ENCODE assay signal across 21 mouse cellular contexts in genomic region chr3:131718761-131719160, GRCm38 (mm10).
DNase-seq lines count a peak whose midpoint lies in the region; ATAC-seq and TF ChIP-seq lines count a peak whose summit lies in the region.
"Had no signal": no experiment of that assay in that cellular context is flagged by ENCODE, and none has a peak within 500 bp of the region (broad histone marks: within the 10 kb centered on the region; RNA-seq: fewer than 3 reads in every experiment).

No protein-coding gene starts in this region.

- WGBS in thymus, adult 2 months: 64% methylated on average over 8 of the region's 8 CpGs

- no peak overlapping the region for H3K4me3 ChIP-seq in G1E (ENCODE audit: low read depth, low read length)
- H3K4me3 ChIP-seq in thymus, adult 2 months (ENCODE audit: control insufficient read depth, insufficient read depth, low read length): no peak overlapping the region
- H3K4me3 ChIP-seq: embryonic facial prominence, embryonic 13.5 days; embryonic facial prominence, embryonic 15.5 days; forebrain, embryonic 13.5 days; forebrain, embryonic 15.5 days had no signal

- peak; percentile 8; the same call in 1 of the 2 replicates for ATAC-seq in G1E (ENCODE audit: extremely low read depth, insufficient number of reproducible peaks, low FRiP score, poor library complexity, severe bottlenecking)
- peak; percentile 37 for ATAC-seq in megakaryocyte progenitor cell, adult 5-6 weeks (replicated peaks; ENCODE audit: poor library complexity)
- ATAC-seq: CD4-positive, CD25-positive, alpha-beta regulatory T cell, adult 4 months; forebrain, embryonic 13.5 days; forebrain, embryonic 15.5 days; forebrain, postnatal 0 days had no signal

- H3K9me3 ChIP-seq in G1E (replicated peaks): peaks cover 10% of the 10 kb centered on the region
- H3K9me3 ChIP-seq: embryonic facial prominence, embryonic 13.5 days; embryonic facial prominence, embryonic 15.5 days; forebrain, embryonic 13.5 days; forebrain, embryonic 15.5 days had no signal

- no peak for DNase-seq in G1E (ENCODE audit: low spot score)
- no peak for DNase-seq in spleen, postnatal 10 days (ENCODE audit: low spot score in 2 of 2)
- no peak for DNase-seq in lung, postnatal 36 days
- no peak for DNase-seq in thymus, adult 2 months
- DNase-seq: adrenal gland, postnatal 25 days; B cell, adult 2 months; cerebellum, adult 11 months; cerebellum, adult 18-20 months; cerebellum, adult 8-10 months; cerebellum, adult 9-11 months; cerebellum, postnatal 14 days; cerebellum, postnatal 36 days; embryo, embryonic 11 days had no signal

- H3K4me1 ChIP-seq in G1E (ENCODE audit: insufficient read depth, low read depth, low read length): no peaks in the 10 kb centered on the region
- H3K4me1 ChIP-seq in thymus, adult 2 months (replicated peaks; ENCODE audit: control insufficient read depth, insufficient read depth, low read length): no peaks in the 10 kb centered on the region
- H3K4me1 ChIP-seq: forebrain, embryonic 13.5 days; forebrain, embryonic 15.5 days had no signal

- H3K36me3 ChIP-seq in G1E (replicated peaks): no peaks in the 10 kb centered on the region
- H3K36me3 ChIP-seq in thymus, adult 2 months (ENCODE audit: control insufficient read depth, insufficient read depth, low read length): no peaks in the 10 kb centered on the region
- H3K36me3 ChIP-seq: embryonic facial prominence, embryonic 13.5 days; embryonic facial prominence, embryonic 15.5 days; forebrain, embryonic 15.5 days had no signal

- H3K27ac ChIP-seq in thymus, adult 2 months (ENCODE audit: control insufficient read depth, insufficient read depth, low read length): no peak overlapping the region
- H3K27ac ChIP-seq: embryonic facial prominence, embryonic 13.5 days; embryonic facial prominence, embryonic 15.5 days; forebrain, embryonic 13.5 days; forebrain, embryonic 15.5 days had no signal

- no peak for TF ChIP-seq CTCF in G1E (IDR thresholded peaks at IDR 0.05; ENCODE audit: low read depth, low read length)
- TF ChIP-seq CTCF in thymus, adult 2 months (IDR thresholded peaks at IDR 0.05; ENCODE audit: borderline replicate concordance, control insufficient read depth, extremely low read depth, insufficient read depth, low read length, poor library complexity): no peak

- no peak for TF ChIP-seq POLR2A in thymus, adult 2 months (IDR thresholded peaks at IDR 0.05; ENCODE audit: control insufficient read depth, extremely low read depth, insufficient read depth, low read length, poor library complexity)

- no peaks in the 10 kb centered on the region for H3K27me3 ChIP-seq in G1E (ENCODE audit: insufficient read depth, low read length)
- no peaks in the 10 kb centered on the region for H3K27me3 ChIP-seq in thymus, adult 2 months (ENCODE audit: control insufficient read depth, insufficient read depth, low read length)
- H3K27me3 ChIP-seq: CH12.LX; embryonic facial prominence, embryonic 13.5 days; embryonic facial prominence, embryonic 15.5 days; forebrain, embryonic 13.5 days; forebrain, embryonic 15.5 days had no signal
